In genomic region chr9:95953658-95954057, GRCm38 (mm10) we compare ENCODE assay signal across 7 mouse cellular contexts. TPM values are rescaled to one million over a fixed set of nuclear protein-coding genes. Genes with fewer than 3 reads are reported as not detected.
DNase-seq lines count a peak whose midpoint lies in the region; ATAC-seq and TF ChIP-seq lines count a peak whose summit lies in the region.

No protein-coding gene starts in this region.

- no peak for ATAC-seq in forebrain, embryonic 16.5 days
- ATAC-seq in midbrain, postnatal 0 days (ENCODE audit: low FRiP score), result no peak

- DNase-seq in left cerebral cortex, adult 2 months (ENCODE audit: extremely low spot score in 1 of 2, low spot score in 2 of 2), result no peak
- DNase-seq in left cerebral cortex, adult 18-20 months (ENCODE audit: low spot score in 2 of 2), result no peak
- peak; percentile 11 for DNase-seq in R1 (ENCODE audit: low read depth, low spot score)
- no peak for DNase-seq in midbrain, postnatal 0 days (ENCODE audit: low spot score)
- DNase-seq in right cerebral cortex, postnatal 36 days (ENCODE audit: low spot score in 2 of 2), result no peak
- no peak for DNase-seq in embryo, embryonic 9.5 days (ENCODE audit: extremely low spot score)

- H3K36me3 ChIP-seq in forebrain, embryonic 16.5 days (ENCODE audit: control insufficient read depth, insufficient read depth), result peaks cover 3% of the 10 kb centered on the region; the same call in 1 of the 2 replicates
- no peaks in the 10 kb centered on the region for H3K36me3 ChIP-seq in midbrain, postnatal 0 days (ENCODE audit: insufficient read depth, low read length)

- no peak overlapping the region for H3K9ac ChIP-seq in forebrain, embryonic 16.5 days (replicated peaks; ENCODE audit: low read depth, low read length)
- no peak overlapping the region for H3K9ac ChIP-seq in midbrain, postnatal 0 days (replicated peaks; ENCODE audit: low read length, poor library complexity, severe bottlenecking)

- peak overlapping the region; percentile 95 for H3K4me3 ChIP-seq in left cerebral cortex, adult 2 months
- no peak overlapping the region for H3K4me3 ChIP-seq in forebrain, embryonic 16.5 days (replicated peaks; ENCODE audit: low read length)
- no peak overlapping the region for H3K4me3 ChIP-seq in midbrain, postnatal 0 days (ENCODE audit: low read depth, low read length)

- peaks cover 6% of the 10 kb centered on the region; the same call in 1 of the 2 replicates for H3K4me1 ChIP-seq in forebrain, embryonic 16.5 days (replicated peaks; ENCODE audit: control insufficient read depth, insufficient read depth, low read length)
- no peaks in the 10 kb centered on the region for H3K4me1 ChIP-seq in midbrain, postnatal 0 days (ENCODE audit: insufficient read depth, low read length)

- WGBS in forebrain, embryonic 16.5 days, result 87% methylated on average over 4 of the region's 4 CpGs
- 83% methylated on average over 4 of the region's 4 CpGs for WGBS in midbrain, postnatal 0 days

- H3K27me3 ChIP-seq in forebrain, embryonic 16.5 days (replicated peaks; ENCODE audit: control insufficient read depth, insufficient read depth, low read length), result no peaks in the 10 kb centered on the region
- no peaks in the 10 kb centered on the region for H3K27me3 ChIP-seq in midbrain, postnatal 0 days (ENCODE audit: insufficient read depth, low read length)

- intact Hi-C loops in left cerebral cortex, adult 2 months (cut with DNase I), result no loop called here

- H3K4me2 ChIP-seq in forebrain, embryonic 16.5 days (ENCODE audit: low read length), result peak overlapping the region; percentile 79; the same call in 1 of the 2 replicates
- peak overlapping the region; percentile 66 for H3K4me2 ChIP-seq in midbrain, postnatal 0 days (ENCODE audit: low read depth, low read length, poor library complexity, severe bottlenecking)

- H3K9me3 ChIP-seq in forebrain, embryonic 16.5 days (ENCODE audit: control insufficient read depth, low read length), result no peaks in the 10 kb centered on the region
- H3K9me3 ChIP-seq in midbrain, postnatal 0 days (ENCODE audit: low read length), result no peaks in the 10 kb centered on the region

- no peak for TF ChIP-seq CTCF in left cerebral cortex, adult 2 months (IDR thresholded peaks at IDR 0.05)
- no peak for TF ChIP-seq CTCF in midbrain, postnatal 0 days (IDR thresholded peaks at IDR 0.05)

- no peak overlapping the region for H3K27ac ChIP-seq in left cerebral cortex, adult 2 months
- no peak overlapping the region for H3K27ac ChIP-seq in forebrain, embryonic 16.5 days (ENCODE audit: low read length)
- H3K27ac ChIP-seq in midbrain, postnatal 0 days (ENCODE audit: low read depth, low read length), result no peak overlapping the region

RNA-seq across cellular contexts. Expression of gene Xrn1, which starts 0.9 kb away (rescaled TPM):
- 10 to 100 TPM; 26.2 to 27.4 TPM for total RNA-seq in left cerebral cortex, adult 2 months (2021)
- 10 to 100 TPM; 20.6 to 24.1 TPM for total RNA-seq in left cerebral cortex, adult 18-20 months (2021)
- polyA plus RNA-seq in forebrain, embryonic 16.5 days (2015; fragmentation: Nextera tagmentation; extraction: Ambion mirVana), result 18.3 and 19.1 TPM in 2 replicates
- 18.4 and 25.1 TPM in 2 replicates for total RNA-seq in midbrain, postnatal 0 days (2014; rRNA removed)
- 12.2 and 15.7 TPM in 2 replicates for polyA plus RNA-seq in midbrain, postnatal 0 days (2015; fragmentation: Nextera tagmentation; extraction: Ambion mirVana)
